Mouse (Mus musculus) heart, embryonic 15.5 days (tissue): Measurements from ENCODE around the gene Wfdc3. TPM values are rescaled to one million over a fixed set of nuclear protein-coding genes. Genes with fewer than 3 reads are reported as not detected.
A peak's percentile ranks its signal among the peaks of the same experiment; 100 is the strongest.

ENCODE experiments used
- ATAC-seq: fragments of 200-750 bp; cut with Nextera tagmentation; replicated peaks from 2 replicates; pipeline ENCODE4 v1.8.0; 2017; ENCODE audit warnings: low read depth, moderate TSS enrichment; ENCODE audit not compliant: insufficient number of reproducible peaks, insufficient read depth, low FRiP score
- H3K27ac ChIP-seq: fragments of 300-500 bp; sonication (generic); 2 replicates; pipeline ENCODE4 v1.5.1; 2015; ENCODE audit warnings: mild to moderate bottlenecking, inconsistent platforms
- H3K27me3 ChIP-seq: fragments of 300-500 bp; sonication (generic); 2 replicates; pipeline ENCODE4 v1.6.1; 2015; ENCODE audit warnings: inconsistent platforms
- H3K36me3 ChIP-seq: fragments of 300-500 bp; sonication (generic); 2 replicates; pipeline ENCODE4 v1.6.1; 2015; ENCODE audit warnings: mild to moderate bottlenecking, inconsistent platforms
- H3K4me1 ChIP-seq: fragments of 300-500 bp; sonication (generic); replicated peaks from 2 replicates; pipeline ENCODE4 v1.6.1; 2015; ENCODE audit warnings: inconsistent platforms
- H3K4me2 ChIP-seq: fragments of 300-500 bp; sonication (generic); 2 replicates; pipeline ENCODE4 v1.6.1; 2015; ENCODE audit warnings: inconsistent platforms, mild to moderate bottlenecking, moderate library complexity
- H3K4me3 ChIP-seq: fragments of 300-500 bp; sonication (generic); 2 replicates; pipeline ENCODE4 v1.5.1; 2015; ENCODE audit warnings: mild to moderate bottlenecking, inconsistent platforms
- H3K9ac ChIP-seq: fragments of 300-500 bp; sonication (generic); 2 replicates; pipeline ENCODE4 v1.6.1; 2015; ENCODE audit warnings: mild to moderate bottlenecking, inconsistent platforms
- H3K9me3 ChIP-seq: fragments of 300-500 bp; sonication (generic); replicated peaks from 2 replicates; pipeline ENCODE4 v1.6.1; 2016; ENCODE audit warnings: inconsistent platforms
- WGBS: fragments of 180-500 bp; shearing (Covaris S2); methylation state at CpG from one replicate; pipeline ENCODE4 v1.1.7; 2015; ENCODE audit warnings: mixed read lengths; 5-methylcytosine and 5-hydroxymethylcytosine counted together
- polyA plus RNA-seq: library from polyadenylated mRNA; unstranded; fragments of >200 nt; fragmentation: Nextera tagmentation; extraction: Ambion mirVana; gene quantifications from 2 replicates; pipeline ENCODE4 v1.2.1, GENCODE M21; 2015

Gene Wfdc3
- polyA plus RNA-seq, 1 experiment from 2014 or later: 0.77 TPM

- Histone ChIP-seq H3K9me3 (no peaks in the 10 kb centered on the region), H3K36me3 (peaks cover 86% of the 10 kb centered on the region), H3K27ac (no peak overlapping the region), H3K4me3 (no peak overlapping the region), H3K4me1 (peaks cover 13% of the 10 kb centered on the region), H3K27me3 (no peaks in the 10 kb centered on the region), H3K9ac (no peak overlapping the region), H3K4me2 (no peak overlapping the region)
- ATAC-seq: no peak
- WGBS: 77% methylated on average over 4 of the region's 4 CpGs
These were observed 14.5 kb upstream of the Wfdc3 start for GRCm38 (mm10) chr2:164760059-164760833.

DNA sequence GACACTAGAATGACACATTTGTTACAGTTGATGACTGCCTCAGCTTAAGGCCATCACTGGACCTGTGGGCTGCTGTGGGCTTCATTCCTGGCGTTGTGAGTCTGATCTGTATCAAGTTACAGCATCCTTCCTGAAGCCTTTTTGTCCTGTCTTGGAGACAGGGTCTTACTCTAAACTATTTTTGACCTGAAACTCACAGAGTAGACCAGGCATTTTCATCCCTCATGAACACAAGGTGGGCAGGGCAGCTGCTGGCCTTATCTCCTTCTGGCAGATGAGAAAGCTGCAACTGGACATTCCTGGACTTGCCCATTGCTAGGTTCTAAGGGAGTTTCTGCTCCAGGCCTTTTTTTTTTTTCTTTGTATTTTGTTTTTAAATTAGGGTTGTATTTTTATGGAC, 13.0 kb upstream of the Wfdc3 start:
- H3K36me3 ChIP-seq: peaks cover 94% of the 10 kb centered on the region
- no peaks in the 10 kb centered on the region for H3K9me3 ChIP-seq
- WGBS: 50% methylated on average over 1 of the region's 1 CpGs
- no peak overlapping the region for H3K9ac ChIP-seq
- no peak overlapping the region for H3K27ac ChIP-seq
- no peak overlapping the region for H3K4me2 ChIP-seq
- no peak overlapping the region for H3K4me3 ChIP-seq
- H3K4me1 ChIP-seq: peaks cover 29% of the 10 kb centered on the region
- ATAC-seq: no peak
- H3K27me3 ChIP-seq: no peaks in the 10 kb centered on the region

- Histone ChIP-seq H3K4me1 (peaks cover 33% of the 10 kb centered on the region), H3K27me3 (no peaks in the 10 kb centered on the region), H3K9ac (no peak overlapping the region), H3K4me3 (no peak overlapping the region), H3K4me2 (no peak overlapping the region), H3K36me3 (peaks cover 89% of the 10 kb centered on the region), H3K27ac (no peak overlapping the region), H3K9me3 (no peaks in the 10 kb centered on the region)
- WGBS: 89% methylated on average over 11 of the region's 11 CpGs
- no peak for ATAC-seq
These were observed 12.1 kb upstream of the Wfdc3 start for GRCm38 (mm10) chr2:164757841-164758240.

- peaks cover 90% of the 10 kb centered on the region for H3K36me3 ChIP-seq
- H3K27me3 ChIP-seq: no peaks in the 10 kb centered on the region
- peak overlapping the region; percentile 87 for H3K27ac ChIP-seq
- no peak overlapping the region for H3K4me3 ChIP-seq
- peak; percentile 82 for ATAC-seq
- H3K4me1 ChIP-seq: peaks cover 29% of the 10 kb centered on the region
- 0 out of 2 replicates have a peak overlapping the region, but pooled peaks have one; percentile 4 for H3K4me2 ChIP-seq
- H3K9ac ChIP-seq: no peak overlapping the region
- 45% methylated on average over 2 of the region's 2 CpGs for WGBS
- H3K9me3 ChIP-seq: no peaks in the 10 kb centered on the region
These were observed 9.1 kb upstream of the Wfdc3 start for GRCm38 (mm10) chr2:164754800-164755199.

GRCm38 (mm10) chr2:164754105-164754504, 8.4 kb upstream of the Wfdc3 start:
- no peak for ATAC-seq
- WGBS: 75% methylated on average over 11 of the region's 11 CpGs

GRCm38 (mm10) chr2:164752454-164752853, 6.7 kb upstream of the Wfdc3 start:
- no peak overlapping the region for H3K4me2 ChIP-seq
- no peak for ATAC-seq
- H3K27me3 ChIP-seq: no peaks in the 10 kb centered on the region
- WGBS: 93% methylated on average over 2 of the region's 2 CpGs
- peaks cover 33% of the 10 kb centered on the region for H3K4me1 ChIP-seq
- no peak overlapping the region for H3K27ac ChIP-seq
- H3K4me3 ChIP-seq: no peak overlapping the region
- no peaks in the 10 kb centered on the region for H3K9me3 ChIP-seq
- H3K9ac ChIP-seq: no peak overlapping the region
- H3K36me3 ChIP-seq: peaks cover 91% of the 10 kb centered on the region

More at GRCm38 (mm10) chr2:164754105-164754504, 8.4 kb upstream of the Wfdc3 start:
- no peak overlapping the region for H3K4me2 ChIP-seq
- no peak overlapping the region for H3K9ac ChIP-seq
- H3K9me3 ChIP-seq: no peaks in the 10 kb centered on the region
- H3K4me1 ChIP-seq: peaks cover 29% of the 10 kb centered on the region
- no peaks in the 10 kb centered on the region for H3K27me3 ChIP-seq
- peak overlapping the region; percentile 87 for H3K27ac ChIP-seq
- peaks cover 92% of the 10 kb centered on the region for H3K36me3 ChIP-seq
- no peak overlapping the region for H3K4me3 ChIP-seq

DNA sequence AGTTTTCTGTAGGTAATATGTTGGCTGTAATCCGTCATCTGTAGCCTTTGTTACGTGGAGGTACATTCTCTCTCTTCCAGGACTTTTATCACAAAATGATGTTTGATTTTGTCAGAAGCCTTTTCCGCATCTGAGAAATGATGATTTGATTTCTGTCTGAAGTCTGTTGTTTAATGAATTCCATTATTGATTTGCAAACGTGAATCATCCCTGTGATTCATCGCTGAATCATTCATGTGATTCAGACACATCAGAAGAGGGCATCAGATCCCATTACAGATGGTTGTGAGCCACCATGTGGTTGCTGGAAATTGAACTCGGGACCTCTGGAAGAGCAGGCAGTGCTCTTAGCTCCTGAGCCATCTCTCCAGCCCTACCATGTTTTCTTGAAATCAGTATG, 3.3 kb upstream of the Wfdc3 start:
- Histone ChIP-seq H3K4me2 (no peak overlapping the region), H3K9ac (no peak overlapping the region), H3K27ac (no peak overlapping the region), H3K4me3 (no peak overlapping the region), H3K27me3 (no peaks in the 10 kb centered on the region), H3K9me3 (no peaks in the 10 kb centered on the region), H3K4me1 (peaks cover 30% of the 10 kb centered on the region), H3K36me3 (peaks cover 58% of the 10 kb centered on the region)
- ATAC-seq: no peak
- WGBS: 88% methylated on average over 6 of the region's 6 CpGs

DNA sequence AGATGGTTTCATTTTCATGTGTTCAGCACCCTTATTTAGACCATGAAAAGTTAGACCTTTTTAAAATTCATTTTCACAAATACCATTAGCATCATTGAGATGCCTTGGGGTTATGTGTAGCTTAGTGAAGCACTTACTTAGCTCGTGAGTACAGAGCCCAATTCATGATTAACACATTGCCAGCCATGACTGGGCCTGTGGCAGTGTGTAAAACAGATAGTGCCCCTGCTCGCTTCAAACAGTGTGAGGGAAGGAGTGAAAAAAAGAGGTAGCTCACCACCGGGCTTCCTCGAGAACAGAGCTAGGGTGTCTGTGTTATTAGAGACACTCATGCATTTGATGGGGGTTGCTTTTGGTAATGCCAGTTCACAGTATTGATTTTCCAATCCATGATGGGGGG, 2.5 kb upstream of the Wfdc3 start:
- Histone ChIP-seq H3K9me3 (no peaks in the 10 kb centered on the region), H3K4me1 (peaks cover 25% of the 10 kb centered on the region), H3K27me3 (no peaks in the 10 kb centered on the region), H3K4me3 (no peak overlapping the region), H3K27ac (no peak overlapping the region), H3K36me3 (peaks cover 52% of the 10 kb centered on the region), H3K9ac (no peak overlapping the region), H3K4me2 (no peak overlapping the region)
- no peak for ATAC-seq
- WGBS: 79% methylated on average over 4 of the region's 4 CpGs

GRCm38 (mm10) chr2:164746693-164747092, 962 bp upstream of the Wfdc3 start:
- no peak for ATAC-seq
- H3K36me3 ChIP-seq: peaks cover 42% of the 10 kb centered on the region; the same call in 1 of the 2 replicates
- no peak overlapping the region for H3K27ac ChIP-seq
- H3K4me3 ChIP-seq: peak overlapping the region; percentile 98
- 31% methylated on average over 8 of the region's 8 CpGs for WGBS
- no peaks in the 10 kb centered on the region for H3K9me3 ChIP-seq
- peak overlapping the region; percentile 86 for H3K4me2 ChIP-seq
- H3K27me3 ChIP-seq: no peaks in the 10 kb centered on the region
- peaks cover 23% of the 10 kb centered on the region for H3K4me1 ChIP-seq
- peak overlapping the region; percentile 98 for H3K9ac ChIP-seq

GRCm38 (mm10) chr2:164744987-164745386, 744 bp downstream of the Wfdc3 start:
- Histone ChIP-seq H3K4me1 (peaks cover 23% of the 10 kb centered on the region), H3K4me2 (peak overlapping the region; percentile 86), H3K27ac (no peak overlapping the region), H3K9ac (peak overlapping the region; percentile 98), H3K27me3 (no peaks in the 10 kb centered on the region), H3K36me3 (peaks cover 25% of the 10 kb centered on the region; the same call in 1 of the 2 replicates), H3K4me3 (peak overlapping the region; percentile 98), H3K9me3 (no peaks in the 10 kb centered on the region)
- 59% methylated on average over 13 of the region's 13 CpGs for WGBS
- ATAC-seq: no peak

DNA sequence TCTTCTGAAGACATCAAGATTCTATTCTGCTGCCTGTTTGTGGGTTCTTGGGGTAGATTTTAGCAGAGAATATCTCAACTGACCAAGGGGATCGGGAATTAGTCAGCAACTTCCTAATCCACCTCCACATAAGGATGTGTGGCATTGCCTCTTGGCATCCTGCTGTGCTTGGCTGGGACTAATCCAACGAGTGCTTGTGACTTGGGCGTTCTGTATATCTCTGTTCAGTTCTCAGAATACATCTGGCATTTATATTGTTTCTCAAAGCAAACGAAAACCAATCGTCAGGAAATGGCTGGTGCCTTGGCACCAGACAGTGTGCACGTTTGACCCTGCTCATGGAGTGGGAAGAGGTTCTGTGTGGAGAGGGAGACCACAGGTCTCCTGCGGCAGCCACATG, 5.9 kb downstream of the Wfdc3 start:
- no peak overlapping the region for H3K27ac ChIP-seq
- no peak overlapping the region for H3K9ac ChIP-seq
- ATAC-seq: no peak
- H3K4me2 ChIP-seq: no peak overlapping the region
- no peaks in the 10 kb centered on the region for H3K9me3 ChIP-seq
- 52% methylated on average over 7 of the region's 7 CpGs for WGBS
- H3K27me3 ChIP-seq: no peaks in the 10 kb centered on the region
- H3K4me3 ChIP-seq: no peak overlapping the region
- peaks cover 2% of the 10 kb centered on the region; the same call in 1 of the 2 replicates for H3K4me1 ChIP-seq
- no peaks in the 10 kb centered on the region for H3K36me3 ChIP-seq
